Mouse (Mus musculus): ENCODE measurements around the gene Crybg1.

Crybg1 gene

DNA sequence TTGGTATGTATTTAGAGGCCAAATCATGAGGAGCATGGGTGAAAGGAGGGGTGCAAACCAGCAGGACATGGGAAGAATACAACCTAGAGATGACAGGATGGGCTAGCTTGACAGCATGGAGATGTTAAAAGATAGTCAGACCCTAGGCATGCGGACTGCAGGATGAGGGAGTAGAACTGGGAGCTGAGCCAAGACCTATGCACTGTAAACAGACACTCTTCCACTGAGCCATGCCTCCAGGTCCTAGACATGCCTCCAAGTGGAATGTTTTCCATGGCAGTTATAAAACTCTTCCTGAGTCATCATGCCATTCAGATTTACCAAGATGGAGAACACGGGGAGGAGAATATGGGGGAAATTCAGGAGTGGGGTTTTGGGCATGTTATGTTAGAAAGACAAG lies 53.9 kb downstream of the Crybg1 start:
- no peak for DNase-seq (ENCODE audit: low read depth, low spot score)

DNA sequence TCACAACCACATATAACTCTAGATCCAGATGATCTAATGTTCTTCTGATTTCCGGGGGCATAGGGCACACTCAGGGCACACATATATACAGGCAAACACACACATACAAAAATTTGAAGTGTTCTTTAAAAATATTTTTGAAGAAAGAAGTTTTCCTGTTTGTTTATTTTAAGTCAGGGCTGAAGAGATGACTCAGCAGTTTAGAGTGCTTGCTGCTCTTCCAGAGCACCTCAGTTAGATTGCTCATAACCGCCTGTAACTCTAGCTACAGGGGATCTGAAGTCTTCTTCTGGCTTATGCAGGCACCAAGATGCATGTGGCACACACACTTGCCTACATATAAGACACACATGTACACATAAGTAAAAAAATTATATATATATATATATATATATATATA lies 56.9 kb downstream of the Crybg1 start:
- no peak for DNase-seq (ENCODE audit: low read depth, low spot score)

DNA sequence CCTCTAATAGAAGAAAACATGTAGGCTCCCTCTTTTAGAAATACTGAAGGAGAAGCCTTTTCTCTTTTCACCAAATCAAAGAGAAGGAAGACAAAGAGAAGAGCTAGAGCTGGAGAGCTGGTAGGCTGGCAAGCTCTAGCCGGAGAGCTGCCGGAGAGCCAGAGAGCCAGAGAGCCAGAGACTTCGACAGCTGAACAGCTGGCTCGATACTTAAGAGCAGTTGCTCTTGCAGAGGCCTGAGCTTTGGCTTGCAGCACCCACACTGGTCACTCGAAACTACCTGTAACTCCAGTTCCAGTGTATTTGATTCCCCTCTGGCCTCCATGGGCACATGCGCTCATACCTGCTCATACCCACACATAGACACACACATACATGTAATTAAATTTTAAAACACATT lies 68.3 kb downstream of the Crybg1 start:
- DNase-seq (ENCODE audit: low read depth, low spot score), result no peak

DNA sequence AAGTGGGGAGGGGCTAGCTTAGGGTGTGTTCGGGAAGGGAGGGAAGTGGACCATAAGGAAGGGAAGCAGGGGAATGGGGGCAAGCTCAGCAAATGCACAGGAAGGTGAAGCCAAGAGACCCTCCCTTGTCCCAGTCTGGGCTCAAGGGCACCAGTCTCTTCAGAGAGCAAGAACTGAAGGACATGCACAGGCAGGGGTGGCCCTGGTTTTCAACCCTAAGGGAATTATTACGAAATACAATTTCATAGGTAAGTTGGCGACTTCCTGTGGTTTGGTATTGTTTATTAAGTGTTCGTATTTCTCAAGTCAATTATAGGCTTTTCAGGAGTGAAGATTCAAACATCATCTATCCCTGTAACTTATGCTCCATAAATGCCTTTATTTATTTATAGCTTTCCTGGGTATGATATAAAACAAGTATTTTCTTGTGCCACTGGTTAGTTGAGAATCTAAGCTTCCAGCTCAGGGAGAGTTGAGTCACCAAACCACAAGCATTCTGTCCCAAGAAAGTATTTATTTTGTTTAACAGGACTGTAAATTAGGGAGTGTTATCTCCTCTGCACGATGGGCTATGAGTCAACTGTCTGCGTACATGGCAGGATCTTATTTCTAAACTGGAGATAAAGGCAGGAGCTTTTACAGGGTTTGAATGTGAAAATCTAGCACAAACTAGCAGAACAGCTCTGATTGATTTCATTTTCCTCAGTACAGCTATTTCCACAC lies 69.7 kb downstream of the Crybg1 start:
- no peak for DNase-seq (ENCODE audit: low read depth, low spot score)

DNA sequence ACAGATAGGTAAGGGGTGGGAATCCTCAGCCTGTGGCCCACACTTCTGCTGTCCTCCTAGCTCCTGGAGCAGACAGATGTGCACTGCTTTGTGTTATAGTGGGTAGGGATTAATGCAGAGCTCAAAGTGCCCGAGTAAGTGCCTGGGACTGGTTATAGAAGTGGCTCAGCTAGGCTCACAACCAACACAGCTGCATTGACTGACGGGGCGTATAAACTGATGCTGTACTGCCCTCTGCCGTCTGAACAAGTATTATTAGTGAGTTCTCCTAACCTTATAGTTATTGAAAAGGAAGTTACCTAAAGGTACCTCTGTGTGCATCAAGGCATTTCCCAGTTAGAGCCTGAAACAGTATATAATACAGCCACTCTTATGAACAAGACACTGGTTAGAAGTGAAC lies 77.6 kb downstream of the Crybg1 start:
- DNase-seq (ENCODE audit: low read depth, low spot score), result no peak

DNA sequence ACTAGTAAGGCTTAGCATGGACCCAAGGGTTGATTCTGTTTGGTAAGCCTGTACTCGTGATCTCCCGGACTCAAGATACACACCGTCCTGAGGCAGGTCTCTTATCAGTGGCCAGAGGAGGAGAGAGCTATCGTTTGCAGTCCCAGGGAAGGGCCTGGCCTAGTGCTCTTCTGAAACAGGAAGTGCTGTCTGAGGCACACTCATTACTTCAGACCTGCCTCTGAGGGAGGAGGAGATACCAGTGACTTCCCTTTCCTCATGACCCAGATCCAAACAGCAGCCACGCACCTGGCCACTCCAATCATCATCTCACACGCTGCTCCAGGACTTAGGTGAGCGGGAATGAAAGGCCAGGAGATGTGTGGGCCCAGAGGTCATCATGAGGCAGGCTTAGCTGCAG lies 79.5 kb downstream of the Crybg1 start:
- DNase-seq (ENCODE audit: low read depth, low spot score), result no peak

DNA sequence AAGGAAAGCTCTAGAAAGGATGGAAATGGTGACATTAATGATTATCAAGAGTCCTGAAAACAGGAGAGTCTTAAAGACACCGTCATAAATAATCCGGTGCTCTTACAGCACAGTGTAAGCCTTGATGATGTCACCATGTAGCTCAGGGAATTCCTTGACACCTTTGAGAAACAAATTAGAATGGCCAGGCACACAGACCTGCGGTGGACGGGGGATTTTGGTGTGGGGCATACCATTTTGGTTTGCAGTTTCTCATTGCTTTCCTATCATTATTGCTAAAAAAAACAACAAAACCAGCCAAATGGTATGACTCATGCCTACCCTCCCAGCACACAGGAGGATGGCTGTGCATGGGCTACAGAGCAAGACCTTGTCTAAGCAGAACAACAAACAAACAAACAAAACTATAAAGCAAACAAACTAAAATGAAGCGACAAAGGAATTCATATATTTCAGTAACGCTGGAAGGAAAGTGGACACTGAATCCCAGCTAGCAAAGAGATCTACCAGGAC lies 82.7 kb downstream of the Crybg1 start:
- DNase-seq (ENCODE audit: low read depth, low spot score), result no peak

DNA sequence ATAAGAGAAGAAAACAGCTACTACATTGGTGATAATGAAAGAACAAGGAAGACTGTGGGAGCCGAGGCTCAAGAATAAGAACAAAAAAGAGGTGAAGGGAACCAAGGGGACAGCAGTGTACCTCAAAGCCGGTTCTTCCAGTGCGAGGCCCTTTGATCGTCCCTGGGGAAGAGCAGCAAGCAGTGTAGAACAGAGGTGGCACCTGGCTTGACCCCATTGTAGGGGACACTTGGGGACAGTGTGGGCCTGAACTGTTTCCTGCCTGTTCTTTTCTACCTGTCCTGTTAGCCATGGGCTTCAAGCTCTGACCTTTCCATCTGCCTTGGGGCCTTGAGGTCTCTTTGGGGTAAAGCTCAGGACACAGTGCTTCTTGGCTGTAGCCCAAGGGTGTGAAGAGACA lies 85.7 kb downstream of the Crybg1 start:
- no peak for DNase-seq (ENCODE audit: low read depth, low spot score)

DNA sequence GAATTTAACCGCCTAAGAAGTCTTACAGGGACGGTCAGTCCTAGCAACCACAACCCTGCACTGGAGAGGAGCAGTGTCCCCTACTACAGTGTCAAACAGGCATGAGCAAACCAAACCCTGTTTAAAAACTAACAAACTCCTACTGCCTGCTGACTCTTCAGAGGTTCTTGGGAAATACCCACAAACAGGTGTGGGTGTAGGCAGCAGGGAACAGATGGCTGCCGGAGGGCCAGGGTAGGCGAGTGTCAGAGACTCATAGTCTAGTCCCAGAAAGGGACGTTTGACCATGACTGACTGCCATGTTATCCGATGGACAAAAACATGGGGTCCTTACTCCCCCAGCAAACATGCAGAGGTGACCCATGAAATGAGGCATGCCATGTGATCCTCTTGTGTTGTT lies 97.7 kb downstream of the Crybg1 start:
- no peak for DNase-seq (ENCODE audit: low read depth, low spot score)

DNA sequence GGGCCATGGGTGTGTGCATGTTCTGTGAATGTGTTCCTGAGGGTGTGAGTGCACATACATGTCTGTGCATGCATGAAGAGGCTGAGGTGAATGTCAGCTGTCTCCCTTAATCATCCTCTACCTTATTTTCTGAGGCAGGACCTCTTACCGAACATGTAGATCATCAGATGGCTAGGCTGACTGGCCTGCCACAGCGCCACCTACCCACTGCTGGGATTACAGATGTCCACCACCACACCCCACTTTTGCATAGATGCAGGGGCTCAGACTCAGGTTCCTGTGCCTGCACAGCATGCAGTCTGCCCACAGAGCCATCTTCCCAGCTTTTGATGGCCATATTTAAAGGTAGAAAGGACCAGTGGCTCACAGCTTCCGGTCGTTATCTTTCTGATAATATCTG lies 103.9 kb downstream of the Crybg1 start:
- DNase-seq (ENCODE audit: low read depth, low spot score), result no peak

DNA sequence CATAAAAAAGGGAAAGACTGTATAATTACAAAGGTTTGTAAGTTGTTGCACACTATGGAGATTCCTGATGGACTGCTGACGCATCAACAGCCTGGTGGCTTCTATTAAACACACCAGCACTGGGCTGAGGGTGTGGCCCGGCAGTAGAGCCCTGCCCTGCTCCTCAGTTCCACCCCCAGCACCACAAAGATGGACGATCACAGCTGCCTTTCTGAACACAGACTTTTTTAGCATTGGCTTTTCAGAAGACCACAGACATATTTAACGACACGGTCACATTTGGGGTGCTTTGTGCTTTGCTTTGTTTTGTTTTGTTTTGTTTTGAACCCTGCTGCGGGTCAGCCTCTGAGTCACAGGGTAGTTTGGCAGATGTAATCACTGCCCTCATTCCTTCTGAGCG lies 105.0 kb downstream of the Crybg1 start:
- DNase-seq (ENCODE audit: low read depth, low spot score), result no peak

DNA sequence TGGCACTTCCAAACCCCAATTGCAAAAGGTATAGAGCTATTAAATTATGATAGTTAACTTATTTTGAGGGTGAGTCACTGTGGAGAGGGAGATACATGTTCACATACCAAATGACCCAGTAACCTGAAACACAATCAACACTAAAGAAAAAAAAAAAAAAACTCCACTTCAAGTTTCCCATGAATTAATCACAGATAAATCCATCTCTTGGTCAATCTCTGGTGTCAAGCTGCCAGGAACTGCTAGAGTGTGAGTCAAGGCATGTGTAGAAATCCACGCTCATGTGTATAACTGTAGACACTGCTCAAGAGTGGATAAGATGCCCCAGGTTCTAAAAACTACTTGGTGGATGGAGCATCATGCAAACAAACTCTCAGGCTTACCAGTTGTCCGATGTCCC lies 109.5 kb downstream of the Crybg1 start:
- no peak for DNase-seq (ENCODE audit: low read depth, low spot score)

DNA sequence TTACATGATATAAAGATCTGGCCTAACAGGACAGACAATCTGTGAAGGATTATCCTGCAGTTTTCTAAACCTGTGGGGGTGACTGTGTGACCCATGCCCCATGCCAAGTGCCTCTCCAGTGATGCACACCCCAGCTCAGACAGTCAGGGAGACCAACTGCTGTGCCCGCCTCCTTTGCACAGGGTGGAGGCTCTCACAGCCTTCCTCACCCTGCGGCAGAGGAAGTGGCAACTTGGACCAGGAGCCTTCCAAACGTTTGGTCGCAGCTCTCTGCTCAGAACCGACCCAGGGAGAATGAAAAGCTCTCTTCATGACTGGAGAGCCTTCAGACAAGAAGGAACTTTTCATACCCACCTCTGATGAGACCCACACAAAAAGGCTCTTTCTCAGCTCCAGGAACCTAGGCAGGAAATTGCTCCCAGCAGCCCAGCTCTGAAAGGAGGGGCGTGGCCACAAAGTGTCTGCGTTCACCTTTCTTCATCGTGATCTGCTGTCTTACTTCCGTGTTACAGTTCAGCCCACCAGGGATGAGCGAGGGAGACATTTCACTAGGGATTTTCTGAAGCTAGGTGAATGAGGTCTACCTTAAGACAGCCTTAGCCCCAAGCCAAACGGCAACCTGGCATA lies 110.6 kb downstream of the Crybg1 start:
- no peak for DNase-seq (ENCODE audit: low read depth, low spot score)

DNA sequence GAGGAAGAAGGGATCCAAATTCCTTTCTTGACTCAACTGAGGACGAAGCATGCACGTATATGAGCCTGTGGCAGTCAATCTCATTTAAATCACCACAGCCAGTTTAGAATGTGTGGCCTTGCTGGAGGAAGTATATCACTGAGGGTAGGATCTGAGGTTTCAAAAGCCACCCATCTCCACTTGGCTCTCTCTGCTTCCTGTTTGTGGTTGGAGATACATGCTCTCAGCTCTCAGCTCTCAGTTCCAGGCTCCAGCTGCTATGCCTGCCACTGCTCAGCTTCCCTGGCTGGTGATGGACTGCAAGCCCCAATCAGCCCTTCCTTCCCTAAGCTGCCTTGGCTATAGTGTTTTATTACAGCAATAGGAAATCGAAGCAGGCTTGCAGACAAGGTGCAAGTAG lies 119.1 kb downstream of the Crybg1 start:
- no peak for DNase-seq (ENCODE audit: low read depth, low spot score)

DNA sequence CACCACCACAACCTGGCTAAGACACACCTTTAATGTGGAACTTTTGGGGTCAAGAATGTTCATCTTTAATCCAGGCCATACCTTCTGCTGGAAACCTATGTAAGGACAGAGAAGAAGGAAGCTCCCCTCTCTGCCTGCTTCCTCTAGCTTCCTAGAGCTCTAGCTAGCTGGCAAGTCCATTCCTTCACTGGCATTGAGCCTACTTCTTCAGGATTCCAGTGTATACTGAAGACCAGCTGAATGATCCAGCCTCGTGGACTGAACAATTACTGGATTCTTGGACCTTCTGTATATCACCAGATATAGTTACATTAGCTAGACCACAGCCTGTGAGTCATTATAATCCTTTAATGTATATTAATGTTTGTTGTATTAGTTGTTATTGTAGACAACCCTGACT lies 121.4 kb downstream of the Crybg1 start:
- no peak for DNase-seq (ENCODE audit: low read depth, low spot score)

DNA sequence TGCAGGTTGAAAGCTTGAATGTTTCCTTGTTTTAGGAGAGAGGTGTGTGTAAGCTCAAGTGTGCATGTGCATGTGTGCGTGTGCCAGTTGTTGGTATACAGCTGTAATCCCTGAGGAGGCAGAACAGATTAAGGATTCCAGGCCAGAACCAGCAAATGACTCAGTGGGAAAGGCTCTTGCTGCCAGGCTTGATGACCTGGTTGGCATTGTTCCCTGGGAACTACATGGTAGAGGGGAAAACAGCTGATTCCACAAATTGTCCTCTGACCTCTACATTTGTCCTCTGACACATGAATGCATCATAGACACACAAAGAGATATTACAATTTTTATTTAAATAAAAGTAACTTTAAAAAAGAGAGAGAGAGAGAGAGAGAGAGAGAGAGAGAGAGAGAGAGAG lies 122.5 kb downstream of the Crybg1 start:
- no peak for DNase-seq (ENCODE audit: low read depth, low spot score)

DNA sequence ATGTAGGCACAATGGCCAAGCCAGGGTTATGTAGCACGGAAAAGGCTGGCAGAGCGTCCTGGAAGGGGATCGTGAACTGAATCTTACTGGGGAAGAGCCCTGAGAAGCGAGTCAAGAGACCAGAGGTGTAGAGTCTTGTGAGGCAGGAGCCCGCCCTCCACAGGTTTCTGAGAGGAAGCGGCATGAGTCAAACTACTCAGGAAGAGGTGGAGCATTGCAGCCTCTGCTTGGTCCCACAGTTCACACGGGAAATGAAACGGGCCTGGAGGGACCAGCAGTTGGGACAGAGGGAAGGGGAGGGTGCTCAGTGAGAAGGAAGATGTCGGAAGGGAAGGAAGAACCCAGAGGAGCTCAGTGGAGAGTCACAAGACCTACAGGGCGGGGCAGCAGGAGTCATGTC lies 123.9 kb downstream of the Crybg1 start:
- no peak for DNase-seq (ENCODE audit: low read depth, low spot score)

DNA sequence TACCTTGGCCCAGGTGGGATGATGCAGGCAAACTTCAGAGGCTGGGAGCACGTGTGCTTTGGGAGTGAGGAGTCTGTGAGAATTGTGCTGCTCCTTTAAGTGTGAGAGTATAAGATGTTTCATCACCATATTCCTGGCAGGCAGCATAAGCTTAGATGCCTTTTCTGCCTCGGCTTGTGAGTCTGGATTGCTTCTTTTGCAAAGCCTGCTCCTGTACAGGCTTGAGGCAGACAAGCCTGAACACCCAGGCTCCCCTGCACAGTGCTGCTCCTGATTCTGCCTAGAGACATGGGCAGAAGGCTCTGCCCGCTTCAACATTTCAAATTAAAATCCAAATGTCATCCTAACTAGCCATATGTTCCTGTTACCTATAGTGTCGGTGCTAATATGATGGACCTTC lies 128.5 kb downstream of the Crybg1 start:
- DNase-seq (ENCODE audit: low read depth, low spot score), result no peak

DNA sequence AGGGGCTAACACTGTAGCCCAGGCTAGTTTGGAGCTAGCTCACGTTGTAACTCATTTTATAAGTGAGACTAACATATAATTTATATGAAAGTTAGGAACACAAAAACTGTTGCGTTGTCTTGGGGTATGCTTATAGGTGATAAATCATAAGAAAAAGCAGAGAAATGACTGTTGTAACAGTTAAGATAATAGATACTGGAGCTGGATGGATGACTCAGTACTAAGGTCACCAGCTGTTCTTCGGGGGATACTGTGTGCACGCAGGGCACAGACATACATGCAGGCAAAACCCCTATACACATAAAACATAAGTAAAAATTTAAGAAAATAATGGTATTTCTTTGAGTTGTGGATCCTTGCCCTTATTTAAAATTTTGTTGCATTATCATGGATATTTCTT lies 130.1 kb downstream of the Crybg1 start:
- no peak for DNase-seq (ENCODE audit: low read depth, low spot score)

DNA sequence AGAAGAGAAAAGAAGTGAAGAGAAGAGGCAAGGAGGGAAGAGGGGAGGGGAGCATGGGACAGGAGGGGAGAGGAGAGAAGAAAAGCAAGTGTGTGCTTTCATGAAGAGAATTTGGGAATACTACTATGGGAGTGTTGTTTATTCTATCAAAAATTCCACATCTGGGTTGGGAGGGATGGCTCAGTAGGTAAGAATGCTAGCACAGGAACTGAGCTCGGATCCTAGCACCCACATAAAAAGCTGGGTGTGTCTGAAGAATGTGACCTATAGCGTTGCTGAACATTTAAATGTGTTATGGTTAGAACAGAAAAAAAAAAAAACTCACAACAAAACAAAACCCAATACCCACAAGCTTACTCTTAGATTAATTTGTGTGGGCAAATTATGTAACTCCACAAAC lies 133.0 kb downstream of the Crybg1 start:
- no peak for DNase-seq (ENCODE audit: low read depth, low spot score)

DNA sequence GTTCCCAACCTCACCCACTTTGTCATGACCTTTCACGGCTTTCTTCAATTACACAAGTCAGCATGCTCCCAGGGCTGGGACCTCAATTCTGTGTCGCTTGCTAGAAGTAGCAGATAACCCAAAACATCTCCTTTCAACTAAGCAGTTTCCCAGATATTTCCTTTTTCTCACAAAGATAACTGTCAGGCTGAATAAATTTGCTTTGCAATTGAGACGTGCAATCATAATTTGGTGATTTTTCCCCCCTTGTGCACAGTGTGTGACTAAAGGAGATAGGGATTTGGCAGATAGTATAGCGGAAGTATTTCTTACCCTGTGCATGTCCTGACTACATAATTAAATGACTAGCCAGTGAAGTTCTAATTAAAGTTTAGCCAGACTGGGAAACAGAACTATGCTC lies 134.8 kb downstream of the Crybg1 start:
- no peak for DNase-seq (ENCODE audit: low read depth, low spot score)

DNA sequence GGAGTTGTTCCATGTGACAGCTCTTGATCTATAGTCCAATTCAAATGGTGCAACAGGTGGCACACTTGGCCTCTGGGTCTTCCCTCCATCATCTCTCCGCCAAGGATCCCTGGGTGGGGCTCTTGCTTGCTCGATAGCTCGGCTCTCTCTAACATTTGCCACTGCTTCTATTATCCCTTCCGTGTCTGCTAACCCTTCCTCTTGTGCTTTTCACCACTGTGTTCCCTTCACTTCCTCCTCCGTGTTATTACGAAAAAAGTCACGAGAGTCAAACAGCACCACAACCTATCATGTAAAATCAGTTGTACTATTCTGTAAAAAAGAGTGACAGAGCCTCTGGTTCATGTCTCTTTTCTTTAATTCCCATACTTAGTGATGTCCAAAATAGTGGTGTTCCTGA lies 137.2 kb downstream of the Crybg1 start:
- DNase-seq (ENCODE audit: low read depth, low spot score), result no peak

DNA sequence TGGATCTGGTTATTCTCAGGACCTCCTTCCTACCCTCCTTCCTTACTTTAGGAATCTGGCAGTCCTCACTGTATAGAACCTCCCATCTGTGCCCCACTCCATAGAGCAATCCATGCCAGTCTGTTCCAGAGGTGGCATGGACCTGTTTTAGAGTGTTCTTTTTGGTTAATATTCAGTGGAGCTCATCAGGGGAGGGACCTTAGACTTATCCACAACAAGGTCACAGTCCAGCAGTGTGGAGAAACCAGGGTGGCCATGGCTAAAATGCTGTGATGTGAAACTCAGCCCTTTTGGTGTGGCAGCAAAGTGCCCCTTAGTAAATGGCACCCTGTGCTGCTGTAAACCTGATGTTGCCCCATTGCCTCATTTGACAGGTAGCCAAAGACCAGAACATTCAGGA lies 139.8 kb downstream of the Crybg1 start:
- DNase-seq (ENCODE audit: low read depth, low spot score), result no peak

DNA sequence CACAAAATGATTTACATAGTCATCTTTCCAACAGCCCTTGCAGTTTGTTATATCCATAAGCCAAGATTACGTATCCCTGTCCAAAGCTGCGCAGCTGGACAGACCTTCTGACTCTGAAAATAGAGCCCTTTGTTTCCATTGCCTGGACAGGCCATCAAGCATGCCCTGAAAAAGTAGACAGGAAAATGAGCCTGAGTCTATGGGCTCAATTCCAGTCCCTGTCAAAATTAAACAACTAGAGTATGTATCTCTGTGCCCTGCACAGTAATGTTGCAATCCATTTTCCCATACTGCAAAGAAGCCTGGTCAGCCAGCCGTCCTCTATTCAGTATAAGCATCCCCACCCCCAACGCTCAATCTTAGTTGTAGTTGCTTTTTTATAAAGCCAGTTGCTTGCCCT lies 141.8 kb downstream of the Crybg1 start:
- DNase-seq (ENCODE audit: low read depth, low spot score), result no peak

Data from c-Kit-negative CD71-positive TER-119-positive erythroid progenitor cells, embryonic 14.5 days (primary cell).